Mouse (Mus musculus) heart, adult 2 months (tissue): ENCODE results near the gene Papola.

Experiments
- CTCF ChIP-seq: fragments of 200-600 bp; IDR thresholded peaks from 2 replicates; pipeline ENCODE4 v1.8.1; 2022; ENCODE audit warnings: antibody characterized with exemption, mild to moderate bottlenecking, moderate library complexity
- EP300 ChIP-seq: fragments of 200-500 bp; IDR thresholded peaks from 2 replicates; pipeline ENCODE4 v1.6.1; 2011; ENCODE audit warnings: low read depth, low read length, control low read depth; ENCODE audit not compliant: insufficient read depth

GRCm38 (mm10) chr12:105759849-105760478 is 24.5 kb upstream of the Papola start:
- TF ChIP-seq CTCF (no peak), EP300 (no peak)
